ENCODE assay signal across 23 mouse cellular contexts in the genomic region with DNA sequence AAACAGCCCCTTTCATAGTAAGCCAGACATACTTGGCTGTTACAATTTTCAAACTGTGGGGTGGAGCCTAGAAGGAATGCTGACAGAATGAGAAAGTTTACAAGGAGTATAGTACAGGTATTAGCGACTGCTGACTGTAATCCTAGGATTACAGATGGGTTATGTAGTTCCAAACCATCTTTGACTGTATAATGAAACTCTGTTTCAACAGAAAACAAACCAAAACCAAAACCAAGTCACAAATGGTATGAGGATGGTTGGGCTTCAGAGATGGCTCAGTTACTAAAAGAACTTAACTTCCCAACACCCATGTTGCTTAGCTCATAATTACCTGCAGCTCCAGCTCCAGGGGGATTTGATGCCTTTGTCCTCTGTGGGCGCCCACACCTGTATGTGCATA. TPM values are rescaled to one million over a fixed set of nuclear protein-coding genes. Genes with fewer than 3 reads are reported as not detected.
"Had no signal": no experiment of that assay in that cellular context is flagged by ENCODE, and none has a peak within 500 bp of the region (broad histone marks: within the 10 kb centered on the region; RNA-seq: fewer than 3 reads in every experiment).

No protein-coding gene starts in this region.

- ATAC-seq: intestine, embryonic 15.5 days; midbrain, embryonic 15.5 days had no signal

- H3K4me3 ChIP-seq: intestine, embryonic 15.5 days; kidney, embryonic 15.5 days; left cerebral cortex, adult 2 months; limb, embryonic 10.5 days; midbrain, embryonic 15.5 days; neural tube, embryonic 13.5 days had no signal

- H3K9ac ChIP-seq: intestine, embryonic 15.5 days; kidney, embryonic 15.5 days; midbrain, embryonic 15.5 days; neural tube, embryonic 13.5 days had no signal

- H3K4me1 ChIP-seq: intestine, embryonic 15.5 days; kidney, embryonic 15.5 days; limb, embryonic 10.5 days; midbrain, embryonic 15.5 days; neural tube, embryonic 13.5 days had no signal

- H3K36me3 ChIP-seq: intestine, embryonic 15.5 days; kidney, embryonic 15.5 days; limb, embryonic 10.5 days; midbrain, embryonic 15.5 days; neural tube, embryonic 13.5 days had no signal

- H3K4me2 ChIP-seq: intestine, embryonic 15.5 days; kidney, embryonic 15.5 days; liver, embryonic 11.5 days; midbrain, embryonic 11.5 days; midbrain, embryonic 15.5 days; neural tube, embryonic 13.5 days had no signal

- DNase-seq: kidney, adult 18-20 months; kidney, postnatal 25 days; right cerebral cortex, adult 18-20 months; right cerebral cortex, postnatal 4 days; spleen, adult 18-20 months; thymus, adult 18-20 months; thymus, postnatal 25 days had no signal

- H3K27ac ChIP-seq: intestine, embryonic 15.5 days; kidney, embryonic 15.5 days; left cerebral cortex, adult 2 months; limb, embryonic 10.5 days; midbrain, embryonic 15.5 days; neural tube, embryonic 13.5 days had no signal

- H3K27me3 ChIP-seq: intestine, embryonic 15.5 days; kidney, embryonic 15.5 days; midbrain, embryonic 15.5 days; neural tube, embryonic 13.5 days had no signal

- H3K9me3 ChIP-seq: intestine, embryonic 15.5 days; kidney, embryonic 15.5 days; limb, embryonic 10.5 days; midbrain, embryonic 15.5 days; neural tube, embryonic 13.5 days had no signal

RNA-seq across cellular contexts. Expression of gene 4922502D21Rik, which starts 15.1 kb away (rescaled TPM):
- total RNA-seq: layer of hippocampus, postnatal 25 days; left cerebral cortex, adult 2 months; left cerebral cortex, postnatal 14 days; megakaryocyte progenitor cell, adult 5-6 weeks had no signal
- polyA plus RNA-seq: intestine, embryonic 15.5 days; kidney, embryonic 15.5 days; limb, embryonic 10.5 days; limb, embryonic 14.5 days; liver, embryonic 11.5 days; liver, embryonic 16.5 days; lung, embryonic 16.5 days; midbrain, embryonic 11.5 days; midbrain, embryonic 15.5 days; neural tube, embryonic 13.5 days; stomach, embryonic 14.5 days; urinary bladder, adult 2 months had no signal

RNA-seq across cellular contexts. Expression of gene Clec12a, which starts 26.0 kb away (rescaled TPM):
- total RNA-seq: layer of hippocampus, postnatal 25 days had no signal

RNA-seq across cellular contexts. Expression of gene Cd69, which starts 41.2 kb away (rescaled TPM):
- total RNA-seq: layer of hippocampus, postnatal 25 days; left cerebral cortex, adult 2 months; left cerebral cortex, postnatal 14 days had no signal
- polyA plus RNA-seq: kidney, embryonic 15.5 days; midbrain, embryonic 11.5 days; midbrain, embryonic 15.5 days; neural tube, embryonic 13.5 days had no signal
